Mouse (Mus musculus) thymus, postnatal 36 days (tissue): ENCODE measurements at regions not wholly inside any gene's neighbourhood (a gene's known extent, or its start where the extent isn't known, plus 50 kb on each side); places are given as distances from the start of the nearest gene placed in this dataset.
"Not testable (repeated sequence)": the region's sequence is repeated elsewhere in the genome, so short reads cannot be mapped to it uniquely, and the experiment has no call there.

Source experiments
- DNase-seq, 2 experiments: peaks; one replicate each; pipeline ENCODE4 v3.0.0; 2022; ENCODE audit warnings: mixed read lengths in 2 of 2

- DNase-seq = no peak
Measured at GRCm38 (mm10) chr13:82058872-82059271, 276.0 kb downstream of the Cetn3 start.

- DNase-seq = no peak
Measured at GRCm38 (mm10) chr13:82059498-82059897, 276.6 kb downstream of the Cetn3 start.

GRCm38 (mm10) chr13:82063880-82064279 lies 281.0 kb downstream of the Cetn3 start:
- DNase-seq = not testable (repeated sequence)

- no peak for DNase-seq
Measured at GRCm38 (mm10) chr13:82066174-82066573, 283.3 kb downstream of the Cetn3 start.

GRCm38 (mm10) chr13:82066674-82067270 lies 283.9 kb downstream of the Cetn3 start:
- DNase-seq = no peak

GRCm38 (mm10) chr13:82072449-82072848 lies 289.6 kb downstream of the Cetn3 start:
- no peak for DNase-seq

- DNase-seq = no peak
Measured at GRCm38 (mm10) chr13:82073343-82073742, 290.5 kb downstream of the Cetn3 start.

GRCm38 (mm10) chr13:82081375-82081774 lies 298.5 kb downstream of the Cetn3 start:
- DNase-seq = no peak

- DNase-seq = no peak
Measured at GRCm38 (mm10) chr13:82087635-82088034, 304.8 kb downstream of the Cetn3 start.

- DNase-seq = peak in 1 of 2 experiments; percentile 4
Measured at GRCm38 (mm10) chr13:82092186-82092585, 309.3 kb downstream of the Cetn3 start.

- DNase-seq = no peak
Measured at GRCm38 (mm10) chr13:82106032-82106431, 323.2 kb downstream of the Cetn3 start.

GRCm38 (mm10) chr13:82129777-82130735 lies 347.2 kb downstream of the Cetn3 start:
- DNase-seq = no peak
